In the genomic region with DNA sequence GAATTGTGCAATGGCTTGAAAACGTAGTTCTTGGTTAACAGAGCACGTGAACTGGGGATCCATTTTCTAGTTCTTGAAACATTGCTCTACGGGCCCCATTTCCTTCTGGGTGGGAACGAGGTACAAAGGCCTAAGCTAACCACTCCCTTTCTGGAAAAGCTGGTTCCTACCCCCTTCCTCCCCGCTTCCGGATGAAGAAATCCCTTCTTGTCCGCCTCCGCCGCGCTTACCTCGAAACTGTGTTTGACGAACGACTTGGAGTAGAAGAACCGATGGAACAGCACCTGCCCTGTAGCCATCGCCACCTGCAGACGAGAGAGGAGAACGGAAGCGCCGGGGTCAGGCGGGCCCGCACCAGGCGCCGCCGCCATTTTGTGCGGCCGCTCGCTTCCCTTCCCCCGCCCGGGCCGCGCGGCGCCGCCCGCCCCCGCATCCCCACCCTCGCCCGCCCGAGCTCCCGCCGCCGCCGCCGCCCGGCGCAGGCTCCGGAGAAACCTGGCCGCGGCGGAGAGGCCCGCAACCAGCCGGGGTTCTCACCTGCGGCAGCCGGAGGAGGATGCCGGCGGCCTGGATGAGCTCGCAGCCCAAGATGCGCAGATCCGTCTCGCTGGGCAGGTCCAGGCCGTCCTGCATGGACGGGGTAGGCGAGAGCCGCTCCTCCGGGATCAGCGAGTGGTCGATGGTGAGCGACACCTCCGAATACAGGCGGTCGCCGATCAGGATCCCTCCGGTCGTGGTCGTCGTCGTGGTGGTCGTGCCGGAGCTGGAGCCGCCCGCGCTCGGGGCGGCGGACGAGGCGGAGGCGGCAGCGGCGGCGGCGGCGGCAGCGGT, we compare ENCODE assay signal across 8 mouse cellular contexts. TPM values are rescaled to one million over a fixed set of nuclear protein-coding genes. Genes with fewer than 3 reads are reported as not detected.
DNase-seq lines count a peak whose midpoint lies in the region; ATAC-seq and TF ChIP-seq lines count a peak whose summit lies in the region.

No protein-coding gene starts in this region.

- no peaks in the 10 kb centered on the region for H3K9me3 ChIP-seq in erythroblast, embryonic 14.5 days (ENCODE audit: control insufficient read depth, low read length)
- H3K9me3 ChIP-seq in heart, embryonic 13.5 days: no peaks in the 10 kb centered on the region
- H3K9me3 ChIP-seq in kidney, postnatal 0 days (replicated peaks; ENCODE audit: low read length): no peaks in the 10 kb centered on the region
- H3K9me3 ChIP-seq in liver, embryonic 15.5 days (replicated peaks): no peaks in the 10 kb centered on the region
- H3K9me3 ChIP-seq in stomach, postnatal 0 days (ENCODE audit: control insufficient read depth, low read length): no peaks in the 10 kb centered on the region

- H3K36me3 ChIP-seq in erythroblast, embryonic 14.5 days (ENCODE audit: control insufficient read depth): peaks cover 54% of the 10 kb centered on the region
- peaks cover 38% of the 10 kb centered on the region for H3K36me3 ChIP-seq in heart, embryonic 13.5 days
- H3K36me3 ChIP-seq in kidney, postnatal 0 days (ENCODE audit: insufficient read depth, low read length): no peaks in the 10 kb centered on the region; the same call in 1 of the 2 replicates
- peaks cover 36% of the 10 kb centered on the region for H3K36me3 ChIP-seq in liver, embryonic 15.5 days (replicated peaks)
- 0 out of 2 replicates have a peak, but pooled peaks cover 2% of the 10 kb centered on the region for H3K36me3 ChIP-seq in stomach, postnatal 0 days (ENCODE audit: control insufficient read depth, insufficient read depth, low read length)

- peak overlapping the region; percentile 99 for H3K4me3 ChIP-seq in bone marrow macrophage, adult 2 months (ENCODE audit: insufficient read depth, low read length)
- peak overlapping the region; percentile 98 for H3K4me3 ChIP-seq in erythroblast, embryonic 14.5 days (replicated peaks)
- peak overlapping the region; percentile 100 for H3K4me3 ChIP-seq in heart, embryonic 13.5 days
- peak overlapping the region; percentile 96 for H3K4me3 ChIP-seq in kidney, postnatal 0 days (replicated peaks; ENCODE audit: low read depth, low read length)
- H3K4me3 ChIP-seq in liver, embryonic 15.5 days (replicated peaks): peak overlapping the region; percentile 99
- peak overlapping the region; percentile 96 for H3K4me3 ChIP-seq in stomach, postnatal 0 days (ENCODE audit: low read depth, low read length)

- H3K9ac ChIP-seq in heart, embryonic 13.5 days: peak overlapping the region; percentile 100
- H3K9ac ChIP-seq in kidney, postnatal 0 days (ENCODE audit: low read depth, low read length): peak overlapping the region; percentile 99
- H3K9ac ChIP-seq in liver, embryonic 15.5 days: peak overlapping the region; percentile 100
- peak overlapping the region; percentile 99 for H3K9ac ChIP-seq in stomach, postnatal 0 days (ENCODE audit: low read length)

- peak overlapping the region; percentile 98 for H3K4me2 ChIP-seq in heart, embryonic 13.5 days
- H3K4me2 ChIP-seq in kidney, postnatal 0 days (ENCODE audit: low read length): peak overlapping the region; percentile 87
- peak overlapping the region; percentile 73 for H3K4me2 ChIP-seq in liver, embryonic 15.5 days
- peak overlapping the region; percentile 64 for H3K4me2 ChIP-seq in stomach, postnatal 0 days (replicated peaks; ENCODE audit: low read depth)

- under 1% methylated on average over 85 of the region's 94 CpGs for WGBS in heart, embryonic 13.5 days
- WGBS in kidney, postnatal 0 days: under 1% methylated on average over 88 of the region's 94 CpGs
- WGBS in liver, embryonic 15.5 days (ENCODE audit: insufficient replicate concordance): under 1% methylated on average over 94 of the region's 94 CpGs
- under 1% methylated on average over 56 of the region's 94 CpGs for WGBS in stomach, postnatal 0 days

- H3K27ac ChIP-seq in bone marrow macrophage, adult 2 months (ENCODE audit: insufficient read depth, low read depth, low read length): peak overlapping the region; percentile 99
- H3K27ac ChIP-seq in heart, embryonic 13.5 days (replicated peaks): peak overlapping the region; percentile 100
- H3K27ac ChIP-seq in kidney, postnatal 0 days: peak overlapping the region; percentile 100
- peak overlapping the region; percentile 99 for H3K27ac ChIP-seq in liver, embryonic 15.5 days (replicated peaks)
- H3K27ac ChIP-seq in stomach, postnatal 0 days (replicated peaks): peak overlapping the region; percentile 100

- H3K4me1 ChIP-seq in bone marrow macrophage, adult 2 months (ENCODE audit: control insufficient read depth, insufficient read depth, low read length): peaks cover 25% of the 10 kb centered on the region
- peaks cover 74% of the 10 kb centered on the region for H3K4me1 ChIP-seq in erythroblast, embryonic 14.5 days (ENCODE audit: control insufficient read depth)
- peaks cover 60% of the 10 kb centered on the region for H3K4me1 ChIP-seq in heart, embryonic 13.5 days
- peaks cover 5% of the 10 kb centered on the region for H3K4me1 ChIP-seq in kidney, postnatal 0 days (replicated peaks; ENCODE audit: insufficient read depth, low read length)
- peaks cover 68% of the 10 kb centered on the region for H3K4me1 ChIP-seq in liver, embryonic 15.5 days (replicated peaks)
- H3K4me1 ChIP-seq in stomach, postnatal 0 days (replicated peaks; ENCODE audit: control insufficient read depth, insufficient read depth): no peaks in the 10 kb centered on the region

- H3K27me3 ChIP-seq in erythroblast, embryonic 14.5 days (ENCODE audit: control insufficient read depth): no peaks in the 10 kb centered on the region
- no peaks in the 10 kb centered on the region for H3K27me3 ChIP-seq in heart, embryonic 13.5 days (replicated peaks)
- no peaks in the 10 kb centered on the region for H3K27me3 ChIP-seq in kidney, postnatal 0 days (ENCODE audit: insufficient read depth, low read length)
- H3K27me3 ChIP-seq in liver, embryonic 15.5 days: no peaks in the 10 kb centered on the region
- no peaks in the 10 kb centered on the region for H3K27me3 ChIP-seq in stomach, postnatal 0 days (ENCODE audit: control insufficient read depth, insufficient read depth, low read length)

- no peak for TF ChIP-seq POLR2A in bone marrow macrophage, adult 2 months (IDR thresholded peaks at IDR 0.05; ENCODE audit: borderline replicate concordance, low read depth, low read length)

- peak; percentile 78 for TF ChIP-seq EP300 in stomach, postnatal 0 days (optimal IDR thresholded peaks at IDR 0.05)

- no peak for TF ChIP-seq CTCF in bone marrow macrophage, adult 2 months (IDR thresholded peaks at IDR 0.05; ENCODE audit: low read depth, low read length)
- TF ChIP-seq CTCF in kidney, postnatal 0 days (IDR thresholded peaks at IDR 0.05; ENCODE audit: low read depth): peak; percentile 42; the same call in 1 of the 2 replicates
- peak; percentile 55 for TF ChIP-seq CTCF in stomach, postnatal 0 days (IDR thresholded peaks at IDR 0.05; ENCODE audit: low read depth)

- peak; percentile 68 for ATAC-seq in heart, embryonic 13.5 days (ENCODE audit: extremely low read depth, insufficient number of reproducible peaks, low FRiP score, low TSS enrichment)
- peak; percentile 72 for ATAC-seq in kidney, postnatal 0 days (replicated peaks; ENCODE audit: low FRiP score, low read depth)
- ATAC-seq in liver, embryonic 15.5 days (ENCODE audit: insufficient read depth): peak; percentile 74
- peak; percentile 82 for ATAC-seq in stomach, postnatal 0 days (ENCODE audit: low FRiP score, low TSS enrichment)

- peak; percentile 88 for DNase-seq in CD4-positive, CD25-positive, alpha-beta regulatory T cell, adult 2 months (ENCODE audit: low read depth, low spot score)
- peak; percentile 86 for DNase-seq in kidney, postnatal 0 days (ENCODE audit: low spot score)
- DNase-seq in neural tube, embryonic 10.5 days (ENCODE audit: extremely low spot score, low spot score): peak; percentile 75
- peak; percentile 82 for DNase-seq in stomach, postnatal 0 days (ENCODE audit: low spot score)

RNA-seq across cellular contexts. Expression of a gene that starts 0.6 kb away (rescaled TPM):
- polyA plus RNA-seq in bone marrow macrophage, adult 2 months (2012; ENCODE audit: insufficient read depth, insufficient read length, missing spikeins): 226 and 264 TPM in 2 replicates
- 5.6 and 6.3 TPM in 2 replicates for polyA plus RNA-seq in erythroblast, embryonic 14.5 days (2012)
- 61.2 and 67.7 TPM in 2 replicates for polyA plus RNA-seq in heart, embryonic 13.5 days (2015; fragmentation: Nextera tagmentation; extraction: Ambion mirVana)
- 82.6 and 88.2 TPM in 2 replicates for polyA plus RNA-seq in kidney, postnatal 0 days (2015; fragmentation: Nextera tagmentation; extraction: Ambion mirVana)
- polyA plus RNA-seq in liver, embryonic 15.5 days (2015; fragmentation: Nextera tagmentation; extraction: Ambion mirVana): 45.2 and 48.0 TPM in 2 replicates
- polyA plus RNA-seq in stomach, postnatal 0 days (2015; fragmentation: Nextera tagmentation; extraction: Ambion mirVana): 51.4 and 54.3 TPM in 2 replicates

Comparison
In these comparisons a context has a peak if more than half of its experiments do, and no peak if none do; other contexts are left out.
1. Peak in every context shown above with its lines: DNase-seq, ATAC-seq, H3K4me3 ChIP-seq and H3K27ac ChIP-seq.